Comparison of ENCODE assay signal across 12 mouse cellular contexts in the genomic region with DNA sequence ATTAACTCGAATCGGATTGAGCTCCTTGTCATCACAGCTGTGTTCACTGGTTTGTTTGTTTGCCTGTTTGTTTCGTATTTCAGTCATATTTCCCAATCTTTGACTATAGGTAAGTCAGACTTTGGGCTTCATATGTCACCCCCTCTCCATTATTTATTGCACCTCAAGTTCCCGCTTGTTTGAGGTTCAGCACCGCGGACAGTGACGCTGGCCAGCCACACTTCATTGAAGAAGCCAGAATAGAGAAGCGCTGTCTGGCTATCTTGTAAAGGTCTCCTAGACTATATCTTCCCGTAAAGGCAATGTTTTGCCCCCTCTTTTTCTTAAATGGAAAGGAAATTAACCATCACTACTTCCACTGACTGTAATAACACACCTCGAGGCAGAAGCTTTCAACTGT.
DNase-seq lines count a peak whose midpoint lies in the region; ATAC-seq and TF ChIP-seq lines count a peak whose summit lies in the region.
"Had no signal": no experiment of that assay in that cellular context is flagged by ENCODE, and none has a peak within 500 bp of the region (broad histone marks: within the 10 kb centered on the region; RNA-seq: fewer than 3 reads in every experiment).

No protein-coding gene starts in this region.

- in situ Hi-C loops in ES-E14 (cut with MboI; ENCODE audit: low sequenced_read_pairs in 2 of 2, unreplicated experiment in 2 of 2), result no loop called here

- no peak overlapping the region for H3K27ac ChIP-seq in forebrain, embryonic 13.5 days
- H3K27ac ChIP-seq in forebrain, embryonic 10.5 days, result no peak overlapping the region
- no peak overlapping the region for H3K27ac ChIP-seq in ES-E14 (ENCODE audit: insufficient read depth, low read depth, low read length, poor library complexity, severe bottlenecking)
- H3K27ac ChIP-seq in forebrain, embryonic 16.5 days (ENCODE audit: low read length), result peak overlapping the region; percentile 41
- peak overlapping the region; percentile 8; the same call in 1 of the 2 replicates for H3K27ac ChIP-seq in midbrain, embryonic 15.5 days
- H3K27ac ChIP-seq: embryonic facial prominence, embryonic 13.5 days; heart, embryonic 13.5 days; liver, embryonic 15.5 days had no signal

- no peaks in the 10 kb centered on the region for H3K36me3 ChIP-seq in forebrain, embryonic 13.5 days (ENCODE audit: poor library complexity, severe bottlenecking)
- H3K36me3 ChIP-seq in forebrain, embryonic 10.5 days (replicated peaks), result no peaks in the 10 kb centered on the region
- no peaks in the 10 kb centered on the region for H3K36me3 ChIP-seq in ES-E14 (ENCODE audit: control insufficient read depth, insufficient read depth, low read length, poor library complexity, severe bottlenecking)
- no peaks in the 10 kb centered on the region for H3K36me3 ChIP-seq in forebrain, embryonic 16.5 days (ENCODE audit: control insufficient read depth, insufficient read depth)
- H3K36me3 ChIP-seq in midbrain, embryonic 15.5 days (replicated peaks), result no peaks in the 10 kb centered on the region
- H3K36me3 ChIP-seq: embryonic facial prominence, embryonic 13.5 days; heart, embryonic 13.5 days; liver, embryonic 15.5 days had no signal

- no peak overlapping the region for H3K9ac ChIP-seq in forebrain, embryonic 13.5 days
- H3K9ac ChIP-seq in ES-E14 (ENCODE audit: insufficient read depth, low read depth, low read length, poor library complexity, severe bottlenecking), result no peak overlapping the region
- no peak overlapping the region for H3K9ac ChIP-seq in forebrain, embryonic 16.5 days (replicated peaks; ENCODE audit: low read depth, low read length)
- no peak overlapping the region for H3K9ac ChIP-seq in midbrain, embryonic 15.5 days
- H3K9ac ChIP-seq: embryonic facial prominence, embryonic 13.5 days; heart, embryonic 13.5 days; liver, embryonic 15.5 days had no signal

- WGBS in forebrain, embryonic 13.5 days, result 31% methylated on average over 10 of the region's 10 CpGs
- WGBS in forebrain, embryonic 10.5 days, result 30% methylated on average over 10 of the region's 10 CpGs
- WGBS in forebrain, embryonic 16.5 days, result 29% methylated on average over 10 of the region's 10 CpGs
- 29% methylated on average over 10 of the region's 10 CpGs for WGBS in midbrain, embryonic 15.5 days

- H3K9me3 ChIP-seq in forebrain, embryonic 13.5 days (replicated peaks), result no peaks in the 10 kb centered on the region
- no peaks in the 10 kb centered on the region for H3K9me3 ChIP-seq in forebrain, embryonic 10.5 days
- no peaks in the 10 kb centered on the region for H3K9me3 ChIP-seq in ES-E14 (ENCODE audit: control insufficient read depth, insufficient read depth, low read depth, low read length)
- H3K9me3 ChIP-seq in forebrain, embryonic 16.5 days (ENCODE audit: control insufficient read depth, low read length), result no peaks in the 10 kb centered on the region
- no peaks in the 10 kb centered on the region for H3K9me3 ChIP-seq in midbrain, embryonic 15.5 days
- H3K9me3 ChIP-seq: embryonic facial prominence, embryonic 13.5 days; heart, embryonic 13.5 days; liver, embryonic 15.5 days had no signal

- H3K4me3 ChIP-seq in forebrain, embryonic 13.5 days, result no peak overlapping the region
- H3K4me3 ChIP-seq in forebrain, embryonic 10.5 days, result no peak overlapping the region
- no peak overlapping the region for H3K4me3 ChIP-seq in ES-E14 (ENCODE audit: insufficient read depth in 1 of 2, low read depth in 1 of 2, low read length in 2 of 2, poor library complexity in 1 of 2, severe bottlenecking in 1 of 2)
- peak overlapping the region; percentile 11; the same call in 1 of the 2 replicates for H3K4me3 ChIP-seq in forebrain, embryonic 16.5 days (replicated peaks; ENCODE audit: low read length)
- peak overlapping the region; percentile 4; the same call in 1 of the 2 replicates for H3K4me3 ChIP-seq in midbrain, embryonic 15.5 days
- H3K4me3 ChIP-seq: embryonic facial prominence, embryonic 13.5 days; heart, embryonic 13.5 days; liver, embryonic 15.5 days had no signal

- peak overlapping the region; percentile 35 for H3K4me2 ChIP-seq in forebrain, embryonic 13.5 days
- H3K4me2 ChIP-seq in forebrain, embryonic 16.5 days (ENCODE audit: low read length), result peak overlapping the region; percentile 40
- peak overlapping the region; percentile 40 for H3K4me2 ChIP-seq in midbrain, embryonic 15.5 days
- H3K4me2 ChIP-seq: embryonic facial prominence, embryonic 13.5 days; heart, embryonic 13.5 days; liver, embryonic 15.5 days had no signal

- no peak for DNase-seq in forebrain, embryonic 10.5 days (ENCODE audit: extremely low spot score, low spot score)
- peak; percentile 17 for DNase-seq in ES-E14 (ENCODE audit: low read depth, low spot score)
- no peak for DNase-seq in cerebellum, adult 11-12 months
- no peak for DNase-seq in cerebellum, adult 9-10 months
- no peak for DNase-seq in cerebellum, adult 11 months
- DNase-seq: B cell, adult 2 months had no signal

- no peak for ATAC-seq in forebrain, embryonic 13.5 days
- ATAC-seq in forebrain, embryonic 16.5 days, result no peak
- ATAC-seq in midbrain, embryonic 15.5 days (replicated peaks), result no peak

- peaks cover 6% of the 10 kb centered on the region for H3K27me3 ChIP-seq in forebrain, embryonic 13.5 days
- peaks cover 42% of the 10 kb centered on the region for H3K27me3 ChIP-seq in forebrain, embryonic 10.5 days (ENCODE audit: poor library complexity, severe bottlenecking)
- no peaks in the 10 kb centered on the region for H3K27me3 ChIP-seq in forebrain, embryonic 16.5 days (replicated peaks; ENCODE audit: control insufficient read depth, insufficient read depth, low read length)
- H3K27me3 ChIP-seq in midbrain, embryonic 15.5 days (replicated peaks), result 0 out of 2 replicates have a peak, but pooled peaks cover 5% of the 10 kb centered on the region

- H3K4me1 ChIP-seq in forebrain, embryonic 13.5 days, result peaks cover 23% of the 10 kb centered on the region
- H3K4me1 ChIP-seq in forebrain, embryonic 10.5 days, result peaks cover 19% of the 10 kb centered on the region
- H3K4me1 ChIP-seq in ES-E14 (ENCODE audit: control insufficient read depth in 2 of 2, insufficient read depth in 2 of 2, low read length in 2 of 2, poor library complexity in 1 of 2), result peaks cover 0 to 3% of the 10 kb centered on the region in 2 experiments; a peak in 1 of 4 replicates
- peaks cover 20% of the 10 kb centered on the region for H3K4me1 ChIP-seq in forebrain, embryonic 16.5 days (replicated peaks; ENCODE audit: control insufficient read depth, insufficient read depth, low read length)
- peaks cover 13% of the 10 kb centered on the region for H3K4me1 ChIP-seq in midbrain, embryonic 15.5 days
- H3K4me1 ChIP-seq: liver, embryonic 15.5 days had no signal

TF ChIP-seq in ES-E14, 5 proteins besides CTCF, POLR2A, EP300 and RAD21:
- no peak for TF ChIP-seq ZC3H11A (IDR thresholded peaks at IDR 0.05; ENCODE audit: borderline replicate concordance, low read depth, low read length)
- TF ChIP-seq HCFC1 (IDR thresholded peaks at IDR 0.05; ENCODE audit: borderline replicate concordance, insufficient read depth, low read length), result no peak

Comparison
In these comparisons a context has a peak if more than half of its experiments do, and no peak if none do; other contexts are left out.
1. H3K27ac ChIP-seq: peak in forebrain, embryonic 16.5 days (single experiment) and midbrain, embryonic 15.5 days (single experiment); none in forebrain, embryonic 13.5 days (single experiment), forebrain, embryonic 10.5 days (single experiment) and ES-E14 (single experiment).
2. H3K4me3 ChIP-seq: peak in forebrain, embryonic 16.5 days (single experiment) and midbrain, embryonic 15.5 days (single experiment); none in forebrain, embryonic 13.5 days (single experiment), forebrain, embryonic 10.5 days (single experiment) and ES-E14 (0 of 2).
3. Peak in every context shown above with its lines, with median percentiles within 50 percentile points of each other: H3K4me2 ChIP-seq.